Mouse (Mus musculus) G1E (cell line): Measurements from ENCODE around the gene Gmds. TPM values are rescaled to one million over a fixed set of nuclear protein-coding genes. Genes with fewer than 3 reads are reported as not detected.

Source experiments
- ATAC-seq: 2 replicates; pipeline ENCODE4 v1.8.0; 2016; ENCODE audit warnings: mild to moderate bottlenecking; ENCODE audit not compliant: insufficient number of reproducible peaks, poor library complexity, low FRiP score, severe bottlenecking; ENCODE audit errors: extremely low read depth
- DNase-seq: peaks from one replicate; pipeline ENCODE4 v3.0.0; 2012; ENCODE audit warnings: low spot score
- H3K27me3 ChIP-seq: 2 replicates; pipeline ENCODE4 v1.6.1; 2012; ENCODE audit warnings: mild to moderate bottlenecking, low read length, inconsistent platforms; ENCODE audit not compliant: insufficient read depth
- H3K36me3 ChIP-seq: replicated peaks from 2 replicates; pipeline ENCODE3; 2012; ENCODE audit warnings: mild to moderate bottlenecking, inconsistent platforms
- H3K4me1 ChIP-seq: 2 replicates; pipeline ENCODE4 v1.6.1; 2012; ENCODE audit warnings: low read depth, low read length, inconsistent platforms, mixed read lengths; ENCODE audit not compliant: insufficient read depth
- H3K4me3 ChIP-seq: 2 replicates; pipeline ENCODE4 v1.5.1; 2012; ENCODE audit warnings: low read depth, mild to moderate bottlenecking, inconsistent platforms, low read length, moderate library complexity, mixed read lengths
- H3K9me3 ChIP-seq: replicated peaks from 2 replicates; pipeline ENCODE4 v1.6.1; 2012; ENCODE audit warnings: inconsistent platforms
- CTCF ChIP-seq: IDR thresholded peaks from 2 replicates; pipeline ENCODE4 v1.5.1; 2012; ENCODE audit warnings: low read depth, low read length, inconsistent platforms, mixed read lengths
- GATA1 ChIP-seq: IDR thresholded peaks from 2 replicates; pipeline ENCODE4 v1.6.1; 2012; ENCODE audit warnings: borderline replicate concordance, low read length, inconsistent platforms, mixed read lengths
- GATA2 ChIP-seq: IDR thresholded peaks from 2 replicates; pipeline ENCODE4 v1.6.1; 2012; ENCODE audit warnings: low read depth, low read length, inconsistent platforms, borderline replicate concordance
- POLR2AphosphoS5 ChIP-seq: IDR thresholded peaks from 2 replicates; pipeline ENCODE4 v1.6.1; 2012; ENCODE audit warnings: low read depth, low read length, inconsistent platforms; ENCODE audit not compliant: insufficient replicate concordance
- TAL1 ChIP-seq: conservative IDR thresholded peaks from 2 replicates; pipeline ENCODE4 v1.6.1; 2012; ENCODE audit warnings: low read depth, low read length, inconsistent platforms, mixed read lengths
- polyA plus RNA-seq: library from polyadenylated mRNA; stranded (reverse); fragments of >175 nt; gene quantifications from 2 replicates; pipeline ENCODE4 v1.2.3, GENCODE M21; 2012
- total RNA-seq, 2 experiments: library from RNA; stranded (forward) in 1 of 2; stranded (reverse) in 1 of 2; fragments of 200-1000 nt in 1 of 2; fragments of >200 nt in 1 of 2; fragmentation: Nextera tagmentation in 1 of 2; gene quantifications; 2 replicates each; pipeline ENCODE4 v1.2.3; 2014 to 2017

Gene Gmds
- total and polyA plus RNA-seq, 3 experiments, result 19.9 to 27.5 (median 22.1) TPM

GRCm38 (mm10) chr13:31802447-31802846 lies 536.1 kb downstream of the Gmds start:
- TF ChIP-seq CTCF, result no peak
- peaks cover 12% of the 10 kb centered on the region for H3K4me1 ChIP-seq
- DNase-seq (no peak), ATAC-seq (no peak)
- no peak overlapping the region for H3K4me3 ChIP-seq
- H3K9me3 ChIP-seq, result peaks cover 15% of the 10 kb centered on the region
- H3K27me3 ChIP-seq, result peaks cover 69% of the 10 kb centered on the region
- no peaks in the 10 kb centered on the region for H3K36me3 ChIP-seq

DNA sequence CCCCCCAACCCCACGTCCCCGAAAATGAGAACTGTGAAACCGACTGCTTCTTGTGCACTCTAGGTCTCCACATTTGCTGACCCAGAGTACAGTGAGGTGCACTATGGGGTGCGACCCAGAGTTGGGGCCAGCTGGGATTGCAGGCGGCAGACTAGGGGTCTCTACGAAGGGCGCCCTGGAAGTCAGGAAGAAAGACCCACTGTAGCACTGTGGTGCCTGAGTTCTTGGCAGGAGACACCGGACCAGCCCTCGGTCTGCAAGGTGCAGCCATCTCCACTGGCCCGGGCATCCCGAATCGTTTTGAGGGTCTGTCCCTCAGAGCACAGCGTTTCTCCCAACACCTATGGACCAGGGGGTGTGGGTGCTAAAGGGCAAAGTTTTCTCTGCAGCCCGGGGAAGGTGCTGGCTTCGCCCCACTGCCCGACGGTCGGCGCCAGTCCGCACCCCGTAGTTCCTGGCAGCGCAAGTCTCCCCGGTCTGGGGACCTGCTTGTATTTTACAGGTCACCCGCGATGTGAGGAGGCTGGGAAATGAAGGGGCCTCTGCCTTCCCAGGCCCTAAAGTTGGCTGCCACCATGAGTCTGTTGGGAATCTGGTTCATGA lies 536.7 kb downstream of the Gmds start:
- ATAC-seq, result no peak
- no peak overlapping the region; the same call in 1 of the 2 replicates for H3K4me3 ChIP-seq
- peaks cover 71% of the 10 kb centered on the region for H3K27me3 ChIP-seq

DNA sequence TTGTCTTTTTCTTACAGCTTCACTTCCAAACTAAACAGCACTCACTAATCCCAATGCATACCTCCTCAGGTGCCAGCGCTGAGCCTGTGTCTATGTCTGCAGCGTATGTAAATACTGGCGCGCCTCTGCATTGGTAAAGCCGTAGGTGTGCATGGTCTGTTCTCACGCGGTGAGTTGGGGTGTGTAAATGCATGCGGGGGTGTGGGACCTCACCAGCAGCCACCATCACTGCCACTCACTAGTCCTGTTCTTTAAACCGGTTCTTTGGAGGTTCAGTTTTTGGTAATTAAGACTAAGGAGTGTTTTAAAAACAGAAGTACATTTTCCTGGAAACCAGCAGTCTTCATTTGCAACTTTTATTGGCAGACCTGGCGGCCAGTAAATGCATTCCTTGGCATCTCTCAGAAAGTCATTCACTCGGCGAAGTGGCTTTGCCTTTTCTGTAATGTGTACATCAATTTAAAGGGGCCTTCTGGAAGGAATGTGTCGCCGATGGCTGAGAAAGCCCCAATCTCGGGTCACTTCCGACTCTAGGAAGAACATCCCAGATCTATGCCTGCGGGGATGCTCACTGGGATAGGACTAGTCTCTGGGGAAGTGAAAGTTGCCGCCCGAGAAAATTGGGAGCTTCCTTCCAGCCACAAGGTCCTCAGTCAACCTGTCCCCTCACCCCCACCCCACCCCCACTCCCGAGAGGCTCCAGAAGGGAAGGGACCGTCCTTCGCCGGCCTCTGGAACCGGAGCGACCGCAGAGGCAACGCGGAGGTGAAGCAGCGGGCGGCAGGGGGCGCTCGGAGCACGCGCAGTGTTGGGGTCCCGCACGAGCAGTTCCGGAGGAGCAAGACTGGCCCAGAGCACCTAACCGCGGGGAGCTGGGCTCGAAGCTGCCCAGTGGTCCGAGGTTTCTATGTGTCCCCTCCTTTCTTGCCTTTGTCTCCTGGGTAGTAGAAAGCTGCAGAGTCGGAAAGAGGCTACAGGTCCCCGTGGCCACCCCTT lies 537.7 kb downstream of the Gmds start:
- H3K36me3 ChIP-seq, result no peaks in the 10 kb centered on the region
- no peak for ATAC-seq
- H3K4me3 ChIP-seq, result peak overlapping the region; percentile 52; the same call in 1 of the 2 replicates

More for the DNA sequence above, 536.7 kb downstream of the Gmds start:
- TF ChIP-seq TAL1, result no peak
- no peak for TF ChIP-seq POLR2AphosphoS5
- TF ChIP-seq GATA2, result no peak
- no peak for TF ChIP-seq CTCF
- TF ChIP-seq GATA1, result no peak
- DNase-seq, result no peak
- Histone ChIP-seq H3K4me1 (peaks cover 12% of the 10 kb centered on the region), H3K9me3 (peaks cover 9% of the 10 kb centered on the region), H3K36me3 (no peaks in the 10 kb centered on the region)

GRCm38 (mm10) chr13:31798075-31798474 lies 540.5 kb downstream of the Gmds start:
- H3K4me1 ChIP-seq, result peaks cover 12% of the 10 kb centered on the region
- no peak for TF ChIP-seq GATA2
- no peak for TF ChIP-seq GATA1
- no peak for TF ChIP-seq TAL1
- no peak for TF ChIP-seq CTCF
- no peak for TF ChIP-seq POLR2AphosphoS5
- no peak overlapping the region for H3K4me3 ChIP-seq
- DNase-seq (no peak), ATAC-seq (no peak)
- no peaks in the 10 kb centered on the region for H3K36me3 ChIP-seq
- peaks cover 58% of the 10 kb centered on the region for H3K27me3 ChIP-seq
- H3K9me3 ChIP-seq, result no peaks in the 10 kb centered on the region

More for the DNA sequence above, 537.7 kb downstream of the Gmds start:
- TF ChIP-seq CTCF (peak; percentile 30; the same call in 1 of the 2 replicates), GATA1 (no peak), GATA2 (no peak)
- H3K4me1 ChIP-seq, result peaks cover 12% of the 10 kb centered on the region
- peaks cover under 1% of the 10 kb centered on the region; the same call in 1 of the 2 replicates for H3K9me3 ChIP-seq
- DNase-seq, result peak; percentile 63
- peaks cover 66% of the 10 kb centered on the region for H3K27me3 ChIP-seq

GRCm38 (mm10) chr13:31797346-31797745 lies 541.2 kb downstream of the Gmds start:
- no peak for DNase-seq
- Histone ChIP-seq H3K36me3 (no peaks in the 10 kb centered on the region), H3K9me3 (no peaks in the 10 kb centered on the region), H3K4me3 (no peak overlapping the region), H3K4me1 (peaks cover 12% of the 10 kb centered on the region), H3K27me3 (peaks cover 51% of the 10 kb centered on the region)
- TF ChIP-seq TAL1 (no peak), POLR2AphosphoS5 (no peak), CTCF (no peak), GATA1 (no peak), GATA2 (no peak)
- ATAC-seq, result no peak

DNA sequence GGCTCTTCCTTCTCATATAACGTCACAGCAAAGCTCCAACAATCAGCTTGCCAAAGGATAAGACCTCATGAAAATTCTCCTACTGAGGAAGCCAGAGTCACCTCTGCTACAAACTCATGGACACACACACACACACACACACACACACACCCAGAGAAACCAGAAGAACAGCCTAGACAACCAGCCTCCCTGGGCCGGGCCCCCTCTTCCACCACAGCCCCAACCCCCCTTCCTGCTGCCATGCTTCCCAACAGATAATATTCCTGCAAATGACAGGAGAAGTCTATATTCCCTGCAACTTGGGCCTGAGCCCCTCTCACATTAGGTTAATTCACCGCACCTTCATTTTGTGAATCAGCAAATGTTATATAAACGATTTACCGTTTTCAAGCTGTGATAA lies 545.4 kb downstream of the Gmds start:
- Histone ChIP-seq H3K4me1 (no peaks in the 10 kb centered on the region), H3K4me3 (no peak overlapping the region), H3K36me3 (no peaks in the 10 kb centered on the region), H3K27me3 (peaks cover 23% of the 10 kb centered on the region), H3K9me3 (no peaks in the 10 kb centered on the region)
- no peak for ATAC-seq
- TF ChIP-seq CTCF (no peak), GATA1 (no peak), TAL1 (no peak), GATA2 (no peak), POLR2AphosphoS5 (no peak)
- DNase-seq, result no peak
